10 mouse cellular contexts compared by ENCODE assay signal in genomic region chr5:92812936-92813335, GRCm38 (mm10).
DNase-seq lines count a peak whose midpoint lies in the region; ATAC-seq and TF ChIP-seq lines count a peak whose summit lies in the region.
"Had no signal": no experiment of that assay in that cellular context is flagged by ENCODE, and none has a peak within 500 bp of the region (broad histone marks: within the 10 kb centered on the region; RNA-seq: fewer than 3 reads in every experiment).

No protein-coding gene starts in this region.

- no peaks in the 10 kb centered on the region for H3K9me3 ChIP-seq in intestine, embryonic 14.5 days (ENCODE audit: control insufficient read depth, low read length)
- no peaks in the 10 kb centered on the region for H3K9me3 ChIP-seq in lung, postnatal 0 days (ENCODE audit: low read length)
- H3K9me3 ChIP-seq: embryonic facial prominence, embryonic 12.5 days had no signal

- no peaks in the 10 kb centered on the region for H3K27me3 ChIP-seq in intestine, embryonic 14.5 days (replicated peaks; ENCODE audit: control insufficient read depth, insufficient read depth, low read length)
- no peaks in the 10 kb centered on the region for H3K27me3 ChIP-seq in lung, postnatal 0 days (replicated peaks; ENCODE audit: insufficient read depth, low read length)
- H3K27me3 ChIP-seq: embryonic facial prominence, embryonic 12.5 days had no signal

- intact Hi-C loops in heart, postnatal 25 days (cut with DNase I) = no loop called here
- intact Hi-C loops in gastrocnemius, postnatal 14 days (cut with DNase I; ENCODE audit: low total_unique reads) = no loop called here

- DNase-seq in heart, adult 11 months = peak; percentile 93
- DNase-seq in heart, postnatal 25 days (ENCODE audit: low spot score) = no peak
- peak; percentile 39 to 62 for DNase-seq in cerebellum, postnatal 25 days
- no peak for DNase-seq in intestine, embryonic 14.5 days (ENCODE audit: low spot score)
- DNase-seq in lung, postnatal 0 days (ENCODE audit: low spot score) = peak; percentile 91
- no peak for DNase-seq in gastrocnemius, postnatal 14 days

- 0 out of 2 replicates have a peak, but pooled peaks have one; percentile 37 for ATAC-seq in intestine, embryonic 14.5 days (replicated peaks; ENCODE audit: low FRiP score, low TSS enrichment, low read depth)
- ATAC-seq in lung, postnatal 0 days = peak; percentile 44
- no peak for ATAC-seq in erythroid progenitor cell, adult 5-6 weeks (replicated peaks; ENCODE audit: low FRiP score, poor library complexity, severe bottlenecking)
- ATAC-seq in CD4-positive, CD25-positive, alpha-beta regulatory T cell, adult 4 months = no peak

- peak; percentile 90 for TF ChIP-seq EP300 in lung, postnatal 0 days (IDR thresholded peaks at IDR 0.05)

- no peak overlapping the region for H3K4me3 ChIP-seq in intestine, embryonic 14.5 days (ENCODE audit: low read depth, low read length)
- H3K4me3 ChIP-seq in lung, postnatal 0 days (ENCODE audit: low read depth, low read length) = no peak overlapping the region
- H3K4me3 ChIP-seq: embryonic facial prominence, embryonic 12.5 days had no signal

- H3K9ac ChIP-seq in intestine, embryonic 14.5 days (ENCODE audit: low read length) = no peak overlapping the region
- no peak overlapping the region for H3K9ac ChIP-seq in lung, postnatal 0 days (replicated peaks; ENCODE audit: low read depth)
- H3K9ac ChIP-seq: embryonic facial prominence, embryonic 12.5 days; liver, embryonic 14.5 days had no signal

- WGBS in intestine, embryonic 14.5 days = 15% methylated on average over 8 of the region's 8 CpGs
- WGBS in lung, postnatal 0 days = 21% methylated on average over 8 of the region's 8 CpGs

- peaks cover 44% of the 10 kb centered on the region for H3K4me1 ChIP-seq in intestine, embryonic 14.5 days (replicated peaks; ENCODE audit: control insufficient read depth, insufficient read depth, low read length)
- H3K4me1 ChIP-seq in lung, postnatal 0 days (ENCODE audit: insufficient read depth, low read depth, low read length) = peaks cover 4% of the 10 kb centered on the region; the same call in 1 of the 2 replicates

- no peak overlapping the region for H3K4me2 ChIP-seq in intestine, embryonic 14.5 days (ENCODE audit: low read length)
- peak overlapping the region; percentile 35; the same call in 1 of the 2 replicates for H3K4me2 ChIP-seq in lung, postnatal 0 days (replicated peaks; ENCODE audit: low read depth, low read length)
- H3K4me2 ChIP-seq: embryonic facial prominence, embryonic 12.5 days had no signal

- peak overlapping the region; percentile 70 for H3K27ac ChIP-seq in intestine, embryonic 14.5 days (ENCODE audit: low read depth)
- H3K27ac ChIP-seq in lung, postnatal 0 days (ENCODE audit: low read length) = peak overlapping the region; percentile 82
- H3K27ac ChIP-seq: embryonic facial prominence, embryonic 12.5 days; liver, embryonic 14.5 days had no signal

- no peak for TF ChIP-seq CTCF in lung, postnatal 0 days (IDR thresholded peaks at IDR 0.05)

- no peaks in the 10 kb centered on the region for H3K36me3 ChIP-seq in intestine, embryonic 14.5 days (ENCODE audit: control insufficient read depth, insufficient read depth, low read length)
- H3K36me3 ChIP-seq in lung, postnatal 0 days (ENCODE audit: insufficient read depth, low read length) = no peaks in the 10 kb centered on the region
- H3K36me3 ChIP-seq: embryonic facial prominence, embryonic 12.5 days had no signal

Comparison
In these comparisons a context has a peak if more than half of its experiments do, and no peak if none do; other contexts are left out.
1. DNase-seq: peak in heart, adult 11 months (single experiment), cerebellum, postnatal 25 days (2 of 2) and lung, postnatal 0 days (single experiment); none in heart, postnatal 25 days (single experiment), intestine, embryonic 14.5 days (single experiment) and gastrocnemius, postnatal 14 days (single experiment).
2. ATAC-seq: peak in intestine, embryonic 14.5 days (single experiment) and lung, postnatal 0 days (single experiment); none in erythroid progenitor cell, adult 5-6 weeks (single experiment) and CD4-positive, CD25-positive, alpha-beta regulatory T cell, adult 4 months (single experiment).